Mouse (Mus musculus): ENCODE data around the gene Ush2a. TPM values are rescaled to one million over a fixed set of nuclear protein-coding genes. Genes with fewer than 3 reads are reported as not detected.

Ush2a gene
- polyA plus RNA-seq, 1 experiment = 0.03 TPM

DNA sequence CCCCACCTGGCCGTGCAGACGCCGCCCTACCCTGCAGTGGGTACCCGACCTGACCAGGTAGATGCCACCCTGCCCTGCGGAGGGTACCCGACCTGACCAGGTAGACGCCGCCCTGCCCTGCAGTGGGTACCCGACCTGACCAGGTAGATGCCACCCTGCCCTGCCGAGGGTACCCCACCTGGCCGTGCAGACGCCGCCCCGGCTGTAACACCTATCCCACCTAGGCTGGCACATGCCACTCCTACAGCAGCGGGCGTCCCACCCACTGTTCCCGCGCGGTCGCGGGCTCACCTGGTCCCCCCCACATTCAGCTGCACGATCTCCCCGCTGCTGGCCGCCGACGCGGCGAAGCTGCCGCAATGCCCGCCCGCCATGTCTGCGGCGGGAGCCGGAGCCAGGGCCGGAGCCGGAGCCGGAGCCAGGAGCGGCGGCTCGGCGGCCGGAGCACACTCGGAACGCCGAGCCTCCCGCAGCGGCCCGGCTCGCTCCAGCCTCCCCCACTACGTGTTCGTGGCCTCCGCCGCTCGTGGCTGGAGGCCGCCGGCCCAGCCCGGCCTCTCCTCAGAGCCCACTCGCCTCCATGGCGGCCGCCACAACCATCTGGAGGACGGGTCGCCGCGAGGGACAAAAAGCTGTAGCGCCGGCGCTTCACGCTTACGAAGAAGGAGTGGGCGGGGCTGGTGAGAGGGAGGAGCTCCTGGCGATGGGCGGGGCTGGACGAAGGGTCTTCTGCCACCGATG is 745.6 kb downstream of the Ush2a start, which contains the start of gene Kctd3:
TSS of gene Kctd3 (minus strand) at position 603 of the 741 bp plus-strand sequence.
- no peak for DNase-seq (ENCODE audit: low read depth)

DNA sequence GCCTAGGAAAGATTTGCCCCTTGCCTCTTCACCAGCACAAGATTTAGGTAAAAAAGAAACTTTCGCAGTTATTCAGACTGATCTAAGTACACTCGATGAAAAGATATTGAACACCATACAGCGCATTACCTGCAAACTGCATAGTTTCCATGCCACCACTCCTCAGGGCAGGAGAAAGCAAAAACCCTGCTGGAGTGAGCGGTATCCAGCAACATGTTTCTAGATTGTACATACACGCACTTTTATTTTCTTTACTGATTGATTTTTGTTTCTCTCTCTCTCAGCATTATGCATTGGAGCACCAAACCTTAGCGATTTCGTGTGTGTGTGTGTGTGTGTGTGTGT is 746.1 kb downstream of the Ush2a start:
- DNase-seq (ENCODE audit: low read depth) = no peak

DNA sequence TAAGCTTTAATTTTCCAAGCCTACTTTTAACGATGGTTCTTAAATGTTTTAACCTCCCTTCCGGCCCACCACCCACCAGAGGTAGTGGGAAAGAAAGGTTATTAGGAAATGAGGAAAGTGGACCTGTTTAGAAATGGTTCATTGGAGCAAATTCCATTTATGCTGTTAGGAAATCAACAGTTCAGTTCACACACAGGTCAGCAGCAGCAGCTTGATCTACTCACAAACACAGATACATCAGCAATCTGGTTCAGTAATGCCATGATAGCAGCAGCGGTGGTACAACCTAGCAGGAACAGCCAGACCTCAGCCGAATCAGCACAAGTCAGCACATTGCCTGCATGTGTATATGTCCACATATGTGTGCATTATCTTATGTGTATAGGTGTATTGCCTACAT is 748.8 kb downstream of the Ush2a start:
- DNase-seq (ENCODE audit: low read depth) = no peak

DNA sequence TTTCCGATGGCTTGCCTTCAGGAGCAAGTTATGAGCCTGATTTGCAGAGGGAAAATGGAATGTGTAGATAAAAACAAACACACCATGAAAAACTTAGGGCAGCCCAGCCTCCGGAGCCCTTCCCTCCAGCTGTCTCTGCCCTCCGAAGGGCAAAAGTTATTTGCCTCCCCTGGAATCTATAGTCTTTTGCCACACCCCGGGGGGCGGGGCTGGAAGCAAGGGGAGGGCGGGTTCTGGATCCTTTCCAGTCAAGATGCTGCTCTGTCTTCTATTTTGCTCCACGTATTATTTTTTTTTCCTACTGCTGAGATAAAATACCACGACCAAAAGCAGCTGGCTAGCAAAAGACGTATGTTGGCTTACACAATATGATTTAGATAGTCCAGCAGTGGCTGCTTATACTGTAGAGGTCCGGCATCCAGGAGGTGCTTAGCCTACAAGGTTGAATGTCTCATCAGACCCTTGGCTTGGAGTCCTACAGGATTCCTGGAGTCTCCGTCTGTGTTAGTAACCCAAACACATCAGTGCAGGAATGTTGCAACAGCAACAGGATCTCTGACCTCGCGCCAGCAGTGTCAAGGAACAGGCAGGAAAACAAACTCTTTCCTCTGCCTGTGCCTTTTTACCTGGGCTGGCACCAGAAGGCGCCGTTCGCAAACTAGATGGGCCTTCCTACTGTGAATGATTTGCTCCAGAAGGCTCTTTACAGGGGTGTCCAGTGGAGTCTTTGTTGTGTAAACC is 751.2 kb downstream of the Ush2a start:
- DNase-seq (ENCODE audit: low read depth) = no peak

DNA sequence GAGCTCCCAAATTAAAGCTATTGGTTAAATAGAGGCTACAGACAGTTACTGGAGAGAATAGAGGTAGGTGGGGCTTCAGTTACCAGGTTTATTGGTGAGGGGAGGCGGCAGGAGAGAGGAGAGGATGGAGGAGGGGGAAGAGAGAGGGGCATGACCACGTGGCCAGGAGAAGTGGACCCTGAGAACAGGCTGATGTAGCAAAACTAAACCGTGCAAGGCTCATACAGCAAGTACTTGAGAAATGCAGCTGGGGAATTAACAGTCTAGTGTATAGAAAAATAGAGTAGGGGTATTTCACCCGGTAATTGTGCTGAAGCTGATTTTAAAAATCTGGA is 751.7 kb downstream of the Ush2a start:
- no peak for DNase-seq (ENCODE audit: low read depth)

Data from gonadal fat pad, adult 2 months (tissue).